Mouse (Mus musculus): ENCODE measurements at regions not wholly inside any gene's neighbourhood (a gene's known extent, or its start where the extent isn't known, plus 50 kb on each side); places are given as distances from the start of the nearest gene placed in this dataset.

DNA sequence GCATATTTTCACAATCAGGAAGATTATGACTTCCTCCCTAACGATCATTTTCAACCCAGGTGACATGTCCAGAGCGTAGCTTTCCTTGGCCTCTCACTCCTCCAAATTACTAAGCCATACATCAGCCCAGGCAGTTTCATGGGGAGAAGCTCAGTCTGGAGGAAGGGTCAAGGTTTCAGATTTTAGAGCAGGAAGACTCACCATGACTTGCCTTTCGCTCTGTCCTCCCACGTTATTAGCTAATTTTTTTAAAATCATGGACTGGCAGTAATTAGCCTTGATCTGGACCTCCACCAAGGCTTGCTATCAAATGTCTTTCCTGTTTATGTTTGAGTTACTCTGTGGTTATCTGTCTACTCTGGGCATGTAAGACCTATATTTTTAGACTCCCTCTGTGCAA is 102.9 kb upstream of the Robo2 start:
- no peak for TF ChIP-seq POLR2A (IDR thresholded peaks at IDR 0.05; ENCODE audit: control insufficient read depth, low read depth, low read length)
- no peak for TF ChIP-seq CTCF (IDR thresholded peaks at IDR 0.05; ENCODE audit: control insufficient read depth, insufficient read depth, insufficient replicate concordance, low read depth, low read length)

Data from testis, adult 2 months (tissue).